Mouse (Mus musculus): ENCODE results near the gene Ddx19a. TPM values are rescaled to one million over a fixed set of nuclear protein-coding genes. Genes with fewer than 3 reads are reported as not detected.
"Not testable (repeated sequence)": the region's sequence is repeated elsewhere in the genome, so short reads cannot be mapped to it uniquely, and the experiment has no call there.

Ddx19a gene
- polyA plus RNA-seq, 1 experiment from 2014 or later = 11.3 TPM

DNA sequence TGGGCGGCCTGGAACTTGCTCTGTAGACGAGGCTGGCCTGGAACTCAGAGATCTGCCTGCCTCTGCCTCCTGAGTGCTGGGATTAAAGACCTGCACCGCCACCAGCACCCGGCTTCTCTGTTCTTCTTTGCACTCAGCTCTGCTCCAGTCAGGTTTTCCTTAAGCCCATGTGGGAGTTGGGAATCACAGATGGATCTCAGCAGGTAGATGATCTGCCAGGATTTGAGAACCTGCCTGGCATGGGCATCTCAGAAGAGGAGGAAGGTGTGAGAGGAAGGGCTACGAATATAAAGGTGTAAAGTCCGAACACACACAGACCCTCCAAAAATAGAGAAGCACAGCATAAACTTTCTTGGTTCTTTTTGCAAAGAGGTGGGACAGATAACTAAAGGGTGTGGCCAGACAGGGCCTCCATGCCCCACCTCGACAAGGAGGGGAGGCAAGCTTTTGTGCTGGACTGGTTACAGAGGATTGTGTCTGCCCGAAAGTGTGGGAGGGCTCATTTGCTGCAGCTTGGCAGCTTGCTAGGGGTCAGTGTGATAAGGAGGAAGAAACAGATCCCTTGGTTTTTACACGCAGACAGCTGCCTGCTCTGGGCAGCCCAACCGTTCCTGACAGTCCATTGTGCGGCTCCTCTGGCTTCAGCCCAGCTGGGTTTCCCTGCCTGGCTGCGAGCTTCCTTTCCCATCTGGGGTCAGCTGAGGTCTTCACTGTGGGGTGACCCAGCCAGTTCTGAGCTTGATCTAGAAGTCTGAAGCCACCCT is 66.2 kb downstream of the Ddx19a start:
- WGBS (ENCODE audit: insufficient replicate concordance) = 31% methylated on average over 12 of the region's 12 CpGs
- Histone ChIP-seq H3K36me3 (peaks cover 21% of the 10 kb centered on the region), H3K27me3 (no peaks in the 10 kb centered on the region), H3K9me3 (replicated peaks) (no peaks in the 10 kb centered on the region), H3K4me1 (replicated peaks) (peaks cover 100% of the 10 kb centered on the region), H3K27ac (peak overlapping the region; percentile 96), H3K4me2 (peak overlapping the region; percentile 74), H3K4me3 (replicated peaks) (peak overlapping the region; percentile 40), H3K9ac (peak overlapping the region; percentile 71)
- ATAC-seq (ENCODE audit: low read depth) (peak; percentile 66), DNase-seq (peak; percentile 74)

DNA sequence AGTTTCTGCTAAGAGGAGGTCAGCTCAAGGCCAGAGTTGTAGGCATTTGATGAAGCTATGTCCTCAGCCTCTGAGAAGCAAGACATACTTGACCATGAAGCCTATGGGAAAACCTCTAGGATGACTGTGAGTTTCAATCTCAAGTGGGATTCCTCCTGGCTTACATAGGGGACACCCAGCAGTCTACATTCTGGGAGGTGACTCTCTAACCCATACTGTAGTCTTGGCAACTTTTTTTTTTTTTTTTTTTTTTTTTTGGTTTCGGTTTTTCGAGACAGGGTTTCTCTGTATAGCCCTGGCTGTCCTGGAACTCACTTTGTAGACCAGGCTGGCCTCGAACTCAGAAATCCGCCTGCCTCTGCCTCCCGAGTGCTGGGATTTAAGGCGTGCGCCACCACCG is 67.9 kb downstream of the Ddx19a start:
- peak overlapping the region; percentile 40 for H3K4me3 ChIP-seq (replicated peaks)
- not testable (repeated sequence) for H3K9me3 ChIP-seq (replicated peaks); H3K27me3 ChIP-seq; ATAC-seq (ENCODE audit: low read depth); DNase-seq
- peaks cover 22% of the 10 kb centered on the region for H3K36me3 ChIP-seq
- peaks cover 100% of the 10 kb centered on the region for H3K4me1 ChIP-seq (replicated peaks)
- WGBS (ENCODE audit: insufficient replicate concordance) = 66% methylated on average over 8 of the region's 8 CpGs
- H3K9ac ChIP-seq = peak overlapping the region; percentile 65
- H3K4me2 ChIP-seq = peak overlapping the region; percentile 74
- H3K27ac ChIP-seq = peak overlapping the region; percentile 96

DNA sequence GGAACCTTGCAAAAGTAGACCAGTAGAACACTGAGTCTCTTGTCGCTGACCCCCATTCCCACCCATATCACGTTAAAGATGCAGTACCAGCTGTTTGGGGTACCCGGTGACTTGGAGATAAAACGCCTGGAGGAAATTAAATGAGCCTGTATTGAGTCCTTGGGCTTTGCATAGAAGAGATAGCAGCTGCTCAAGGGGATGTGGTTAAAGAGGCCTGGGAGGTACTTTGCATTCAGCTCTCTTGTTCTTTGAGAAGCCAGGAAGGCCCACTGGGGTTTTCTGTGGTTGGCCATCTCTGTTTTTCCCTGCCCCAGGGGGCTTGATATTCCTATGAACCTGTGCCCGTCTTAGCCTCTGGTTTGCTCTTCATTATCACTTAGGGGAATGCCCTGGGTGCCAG is 68.5 kb downstream of the Ddx19a start:
- H3K4me2 ChIP-seq = peak overlapping the region; percentile 74
- DNase-seq = peak; percentile 81
- WGBS (ENCODE audit: insufficient replicate concordance) = 11% methylated on average over 5 of the region's 5 CpGs
- peak overlapping the region; percentile 96 for H3K27ac ChIP-seq
- H3K4me1 ChIP-seq (replicated peaks) = peaks cover 100% of the 10 kb centered on the region
- ATAC-seq (ENCODE audit: low read depth) = peak; percentile 79
- H3K9ac ChIP-seq = peak overlapping the region; percentile 65
- peaks cover 21% of the 10 kb centered on the region for H3K36me3 ChIP-seq
- peak overlapping the region; percentile 40 for H3K4me3 ChIP-seq (replicated peaks)
- H3K27me3 ChIP-seq = no peaks in the 10 kb centered on the region
- no peaks in the 10 kb centered on the region for H3K9me3 ChIP-seq (replicated peaks)

DNA sequence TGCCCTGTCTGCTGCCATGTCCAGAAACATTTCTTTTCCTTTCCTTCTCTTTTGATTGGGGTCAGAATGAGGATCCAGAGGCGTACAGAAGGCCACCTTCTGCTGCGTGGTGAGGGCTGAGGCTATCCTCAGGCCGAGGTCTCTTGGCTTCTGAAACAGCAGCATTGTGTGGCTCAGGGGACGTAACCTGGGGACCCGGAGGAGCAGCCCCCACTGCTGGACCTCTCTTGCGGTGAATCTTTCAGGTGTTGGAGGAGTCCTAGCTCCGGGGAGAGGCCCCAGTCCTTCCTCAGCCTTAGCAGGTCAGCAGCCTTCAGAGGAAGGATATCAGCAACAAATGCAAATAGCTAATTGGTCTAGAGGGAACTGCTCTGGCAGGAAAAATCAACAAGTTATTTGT is 69.2 kb downstream of the Ddx19a start:
- peak overlapping the region; percentile 65 for H3K9ac ChIP-seq
- WGBS (ENCODE audit: insufficient replicate concordance) = 23% methylated on average over 7 of the region's 7 CpGs
- H3K4me2 ChIP-seq = peak overlapping the region; percentile 74
- no peaks in the 10 kb centered on the region for H3K9me3 ChIP-seq (replicated peaks)
- peak overlapping the region; percentile 96 for H3K27ac ChIP-seq
- no peaks in the 10 kb centered on the region for H3K27me3 ChIP-seq
- H3K4me3 ChIP-seq (replicated peaks) = peak overlapping the region; percentile 40
- DNase-seq (no peak), ATAC-seq (ENCODE audit: low read depth) (no peak)
- H3K36me3 ChIP-seq = peaks cover 19% of the 10 kb centered on the region
- H3K4me1 ChIP-seq (replicated peaks) = peaks cover 100% of the 10 kb centered on the region

DNA sequence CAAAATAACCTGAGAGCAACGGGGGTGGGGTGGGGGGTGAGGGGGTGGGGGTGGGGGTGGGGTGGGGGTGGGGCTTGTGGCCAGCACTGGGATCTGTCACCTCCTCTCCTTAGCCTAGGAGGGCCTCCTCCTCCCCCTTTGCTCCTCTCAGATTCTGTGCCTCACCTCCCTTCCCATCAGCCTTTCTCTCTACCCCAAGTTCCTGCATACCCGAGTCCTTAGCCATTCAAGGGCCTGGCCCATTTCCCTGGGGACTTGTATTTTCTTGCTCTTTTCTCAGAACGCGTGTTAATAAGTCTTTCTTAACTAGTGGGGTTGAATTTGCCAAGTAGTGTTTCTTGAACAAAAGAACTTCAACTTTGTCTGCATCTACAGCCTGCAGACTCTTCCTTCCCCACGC is 70.9 kb downstream of the Ddx19a start:
- Histone ChIP-seq H3K27me3 (no peaks in the 10 kb centered on the region), H3K9ac (peak overlapping the region; percentile 65), H3K27ac (peak overlapping the region; percentile 96), H3K9me3 (replicated peaks) (no peaks in the 10 kb centered on the region), H3K4me3 (replicated peaks) (no peak overlapping the region), H3K36me3 (peaks cover 29% of the 10 kb centered on the region), H3K4me1 (replicated peaks) (peaks cover 100% of the 10 kb centered on the region), H3K4me2 (peak overlapping the region; percentile 32)
- 40% methylated on average over 5 of the region's 5 CpGs for WGBS (ENCODE audit: insufficient replicate concordance)
- ATAC-seq (ENCODE audit: low read depth) = no peak
- DNase-seq = no peak

DNA sequence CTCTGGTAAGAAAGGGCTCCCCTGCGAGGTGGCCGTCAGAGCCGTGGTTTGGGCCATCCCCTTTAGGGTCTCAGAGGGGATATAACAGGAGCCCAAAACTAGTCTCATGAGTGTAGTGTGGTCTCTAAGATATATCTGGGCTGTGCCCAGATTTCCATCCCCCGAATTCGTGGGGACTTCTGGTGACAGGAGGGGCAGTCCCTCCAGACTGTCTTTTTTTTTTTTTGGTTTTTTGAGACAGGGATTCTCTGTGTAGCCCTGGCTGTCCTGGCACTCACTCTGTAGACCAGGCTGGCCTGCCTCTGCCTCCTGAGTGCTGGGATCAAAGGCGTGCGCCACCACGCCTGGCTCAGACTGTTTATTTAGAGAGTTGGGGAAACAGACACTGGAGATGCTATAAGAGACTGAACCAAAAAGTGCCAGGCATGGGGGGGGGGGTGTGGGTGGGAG is 71.9 kb downstream of the Ddx19a start:
- Histone ChIP-seq H3K4me2 (peak overlapping the region; percentile 32), H3K9ac (peak overlapping the region; percentile 33; the same call in 1 of the 2 replicates), H3K27ac (peak overlapping the region; percentile 96), H3K4me3 (replicated peaks) (no peak overlapping the region), H3K27me3 (no peaks in the 10 kb centered on the region), H3K36me3 (peaks cover 28% of the 10 kb centered on the region), H3K9me3 (replicated peaks) (no peaks in the 10 kb centered on the region), H3K4me1 (replicated peaks) (peaks cover 100% of the 10 kb centered on the region)
- ATAC-seq (ENCODE audit: low read depth) (no peak), DNase-seq (no peak)
- WGBS (ENCODE audit: insufficient replicate concordance) = 64% methylated on average over 8 of the region's 8 CpGs

Small RNAs within 50 kb of the gene (microRNA-seq; reads per million reads assigned to microRNA genes)
- gene Gm24103 = not detected
- 10.0 reads per million, percentile 23 among the genes with 10 or more reads in this experiment for gene Mir3473d

Other genes with a start within 250 kb of the Ddx19a start
- 0.06 and 0.14 TPM in 2 replicates for gene Il34, start 191.9 kb downstream of the Ddx19a start, polyA plus RNA-seq (2015; fragmentation: Nextera tagmentation; extraction: Ambion mirVana)
- gene Cog4, start 151.2 kb downstream of the Ddx19a start, polyA plus RNA-seq (2015; fragmentation: Nextera tagmentation; extraction: Ambion mirVana) = 32.0 and 36.5 TPM in 2 replicates
- gene Sf3b3, start 151.0 kb downstream of the Ddx19a start, polyA plus RNA-seq (2015; fragmentation: Nextera tagmentation; extraction: Ambion mirVana) = 75.4 and 92.7 TPM in 2 replicates
- gene Fuk, start 95.3 kb downstream of the Ddx19a start, polyA plus RNA-seq (2015; fragmentation: Nextera tagmentation; extraction: Ambion mirVana) = 2.8 and 3.0 TPM in 2 replicates
- 21.0 and 25.2 TPM in 2 replicates for gene St3gal2, start 77.9 kb downstream of the Ddx19a start, polyA plus RNA-seq (2015; fragmentation: Nextera tagmentation; extraction: Ambion mirVana)
- 3.4 and 4.0 TPM in 2 replicates for gene Ddx19b, start 34.0 kb upstream of the Ddx19a start, polyA plus RNA-seq (2015; fragmentation: Nextera tagmentation; extraction: Ambion mirVana)
- 55.5 and 66.2 TPM in 2 replicates for gene Aars, start 35.3 kb upstream of the Ddx19a start, polyA plus RNA-seq (2015; fragmentation: Nextera tagmentation; extraction: Ambion mirVana)
- gene Exosc6, start 58.5 kb upstream of the Ddx19a start, polyA plus RNA-seq (2015; fragmentation: Nextera tagmentation; extraction: Ambion mirVana) = 1.8 and 7.8 TPM in 2 replicates
- not detected in 2 replicates for gene Clec18a, start 94.6 kb upstream of the Ddx19a start, polyA plus RNA-seq (2015; fragmentation: Nextera tagmentation; extraction: Ambion mirVana)
- 2.9 and 3.9 TPM in 2 replicates for gene Pdpr, start 96.8 kb upstream of the Ddx19a start, polyA plus RNA-seq (2015; fragmentation: Nextera tagmentation; extraction: Ambion mirVana)